Mouse (Mus musculus) megakaryocyte, adult 5-6 weeks (primary cell): ENCODE results near the gene Marcks. TPM values are rescaled to one million over a fixed set of nuclear protein-coding genes. Genes with fewer than 3 reads are reported as not detected.

ENCODE experiments used
- ATAC-seq: 2 replicates; pipeline ENCODE4 v1.8.0; 2016; ENCODE audit warnings: mild to moderate bottlenecking, inconsistent platforms; ENCODE audit not compliant: poor library complexity, severe bottlenecking
- total RNA-seq, 2 experiments: library from RNA; stranded (forward) in 1 of 2; stranded (reverse) in 1 of 2; fragments of 153-499, 151-499 nt in 1 of 2; fragments of 221-1000, 200-1000 nt in 1 of 2; gene quantifications; 2 replicates each; pipeline versions ENCODE4 v1.2.3 to v1.2.4; 2015 to 2017

Marcks gene
- total RNA-seq (2015) (25.0 and 31.1 TPM in 2 replicates), total RNA-seq (2017) (24.1 and 33.8 TPM in 2 replicates)

GRCm38 (mm10) chr10:37138778-37139442, at the start of gene Marcks:
Marcks (minus strand) TSS chr10:37138920.
- ATAC-seq: peak; percentile 54

- no peak for ATAC-seq
These were observed 38.4 kb upstream of the Marcks start for GRCm38 (mm10) chr10:37177071-37177470.

- ATAC-seq: no peak
These were observed 33.8 kb upstream of the Marcks start for GRCm38 (mm10) chr10:37172416-37172950.

GRCm38 (mm10) chr10:37171711-37172415, 33.1 kb upstream of the Marcks start:
- no peak for ATAC-seq

GRCm38 (mm10) chr10:37170878-37171277, 32.2 kb upstream of the Marcks start:
- ATAC-seq: no peak

- ATAC-seq: no peak
These were observed 31.7 kb upstream of the Marcks start for GRCm38 (mm10) chr10:37170466-37170865.

- no peak for ATAC-seq
These were observed 28.8 kb upstream of the Marcks start for GRCm38 (mm10) chr10:37167527-37167926.

- no peak for ATAC-seq
These were observed 21.0 kb upstream of the Marcks start for GRCm38 (mm10) chr10:37159731-37160130.

GRCm38 (mm10) chr10:37157156-37157555, 18.4 kb upstream of the Marcks start:
- no peak for ATAC-seq

- ATAC-seq: no peak
These were observed 16.4 kb upstream of the Marcks start for GRCm38 (mm10) chr10:37155131-37155530.

- no peak for ATAC-seq
These were observed 13.0 kb upstream of the Marcks start for GRCm38 (mm10) chr10:37151539-37152271.

GRCm38 (mm10) chr10:37148016-37148415, 9.3 kb upstream of the Marcks start:
- no peak for ATAC-seq

GRCm38 (mm10) chr10:37145456-37145855, 6.7 kb upstream of the Marcks start:
- no peak for ATAC-seq

- ATAC-seq: no peak
These were observed 2.9 kb upstream of the Marcks start for GRCm38 (mm10) chr10:37141621-37142020.

GRCm38 (mm10) chr10:37140736-37141451, 2.2 kb upstream of the Marcks start:
- peak; percentile 13 for ATAC-seq

GRCm38 (mm10) chr10:37140166-37140735, 1.5 kb upstream of the Marcks start:
- ATAC-seq: no peak

- no peak for ATAC-seq
These were observed 884 bp upstream of the Marcks start for GRCm38 (mm10) chr10:37139443-37140165.

GRCm38 (mm10) chr10:37138311-37138731, 399 bp downstream of the Marcks start:
- no peak for ATAC-seq

GRCm38 (mm10) chr10:37137531-37138310, 999 bp downstream of the Marcks start:
- no peak for ATAC-seq
